Mouse (Mus musculus): Measurements from ENCODE around the gene Cdh10. TPM values are rescaled to one million over a fixed set of nuclear protein-coding genes. Genes with fewer than 3 reads are reported as not detected.

The Cdh10 gene
- polyA plus RNA-seq, 1 experiment from 2014 or later, result 0.27 TPM

GRCm38 (mm10) chr15:18984891-18985290, 166.1 kb downstream of the Cdh10 start:
- H3K9me3 ChIP-seq (ENCODE audit: control insufficient read depth, low read length), result no peaks in the 10 kb centered on the region
- ATAC-seq (ENCODE audit: low FRiP score, low TSS enrichment) (no peak), DNase-seq (ENCODE audit: low spot score) (no peak)
- no peaks in the 10 kb centered on the region for H3K36me3 ChIP-seq (ENCODE audit: control insufficient read depth, insufficient read depth, low read length)
- H3K9ac ChIP-seq (ENCODE audit: low read length), result no peak overlapping the region
- no peak overlapping the region for H3K4me2 ChIP-seq (replicated peaks; ENCODE audit: low read depth)
- H3K4me1 ChIP-seq (replicated peaks; ENCODE audit: control insufficient read depth, insufficient read depth), result no peaks in the 10 kb centered on the region
- TF ChIP-seq EP300 (optimal IDR thresholded peaks at IDR 0.05) (no peak), CTCF (IDR thresholded peaks at IDR 0.05; ENCODE audit: low read depth) (no peak)
- WGBS, result 79% methylated on average over 3 of the region's 3 CpGs
- no peak overlapping the region for H3K4me3 ChIP-seq (ENCODE audit: low read depth, low read length)
- no peaks in the 10 kb centered on the region for H3K27me3 ChIP-seq (ENCODE audit: control insufficient read depth, insufficient read depth, low read length)
- H3K27ac ChIP-seq (replicated peaks), result no peak overlapping the region

- WGBS, result 82% methylated on average over 1 of the region's 1 CpGs
Observed at GRCm38 (mm10) chr15:18987671-18988070, 168.9 kb downstream of the Cdh10 start.

GRCm38 (mm10) chr15:18993512-18993911, 174.8 kb downstream of the Cdh10 start:
- Histone ChIP-seq H3K9me3 (ENCODE audit: control insufficient read depth, low read length) (no peaks in the 10 kb centered on the region), H3K9ac (ENCODE audit: low read length) (no peak overlapping the region), H3K27ac (replicated peaks) (no peak overlapping the region), H3K36me3 (ENCODE audit: control insufficient read depth, insufficient read depth, low read length) (no peaks in the 10 kb centered on the region), H3K4me1 (replicated peaks; ENCODE audit: control insufficient read depth, insufficient read depth) (no peaks in the 10 kb centered on the region), H3K4me3 (ENCODE audit: low read depth, low read length) (no peak overlapping the region), H3K4me2 (replicated peaks; ENCODE audit: low read depth) (no peak overlapping the region), H3K27me3 (ENCODE audit: control insufficient read depth, insufficient read depth, low read length) (no peaks in the 10 kb centered on the region)
- ATAC-seq (ENCODE audit: low FRiP score, low TSS enrichment) (no peak), DNase-seq (ENCODE audit: low spot score) (no peak)
- TF ChIP-seq CTCF (IDR thresholded peaks at IDR 0.05; ENCODE audit: low read depth) (no peak), EP300 (optimal IDR thresholded peaks at IDR 0.05) (no peak)

More at GRCm38 (mm10) chr15:18987671-18988070, 168.9 kb downstream of the Cdh10 start:
- TF ChIP-seq EP300 (optimal IDR thresholded peaks at IDR 0.05), result no peak
- TF ChIP-seq CTCF (IDR thresholded peaks at IDR 0.05; ENCODE audit: low read depth), result no peak
- Histone ChIP-seq H3K4me2 (replicated peaks; ENCODE audit: low read depth) (no peak overlapping the region), H3K4me1 (replicated peaks; ENCODE audit: control insufficient read depth, insufficient read depth) (no peaks in the 10 kb centered on the region), H3K27me3 (ENCODE audit: control insufficient read depth, insufficient read depth, low read length) (no peaks in the 10 kb centered on the region), H3K9me3 (ENCODE audit: control insufficient read depth, low read length) (no peaks in the 10 kb centered on the region), H3K9ac (ENCODE audit: low read length) (no peak overlapping the region), H3K36me3 (ENCODE audit: control insufficient read depth, insufficient read depth, low read length) (no peaks in the 10 kb centered on the region), H3K27ac (replicated peaks) (no peak overlapping the region), H3K4me3 (ENCODE audit: low read depth, low read length) (no peak overlapping the region)
- ATAC-seq (ENCODE audit: low FRiP score, low TSS enrichment), result no peak
- DNase-seq (ENCODE audit: low spot score), result no peak

GRCm38 (mm10) chr15:18994294-18994693, 175.5 kb downstream of the Cdh10 start:
- no peak for TF ChIP-seq CTCF (IDR thresholded peaks at IDR 0.05; ENCODE audit: low read depth)
- no peak for TF ChIP-seq EP300 (optimal IDR thresholded peaks at IDR 0.05)
- no peak overlapping the region for H3K4me2 ChIP-seq (replicated peaks; ENCODE audit: low read depth)
- no peak overlapping the region for H3K27ac ChIP-seq (replicated peaks)
- H3K9ac ChIP-seq (ENCODE audit: low read length), result no peak overlapping the region
- H3K4me3 ChIP-seq (ENCODE audit: low read depth, low read length), result no peak overlapping the region
- H3K9me3 ChIP-seq (ENCODE audit: control insufficient read depth, low read length), result no peaks in the 10 kb centered on the region
- no peak for ATAC-seq (ENCODE audit: low FRiP score, low TSS enrichment)
- no peaks in the 10 kb centered on the region for H3K36me3 ChIP-seq (ENCODE audit: control insufficient read depth, insufficient read depth, low read length)
- no peak for DNase-seq (ENCODE audit: low spot score)
- 56% methylated on average over 4 of the region's 4 CpGs for WGBS
- H3K27me3 ChIP-seq (ENCODE audit: control insufficient read depth, insufficient read depth, low read length), result no peaks in the 10 kb centered on the region
- no peaks in the 10 kb centered on the region for H3K4me1 ChIP-seq (replicated peaks; ENCODE audit: control insufficient read depth, insufficient read depth)

- no peak overlapping the region for H3K4me3 ChIP-seq (ENCODE audit: low read depth, low read length)
- no peaks in the 10 kb centered on the region for H3K27me3 ChIP-seq (ENCODE audit: control insufficient read depth, insufficient read depth, low read length)
- H3K4me2 ChIP-seq (replicated peaks; ENCODE audit: low read depth), result no peak overlapping the region
- no peak for DNase-seq (ENCODE audit: low spot score)
- TF ChIP-seq EP300 (optimal IDR thresholded peaks at IDR 0.05), result no peak
- TF ChIP-seq CTCF (IDR thresholded peaks at IDR 0.05; ENCODE audit: low read depth), result no peak
- no peaks in the 10 kb centered on the region for H3K36me3 ChIP-seq (ENCODE audit: control insufficient read depth, insufficient read depth, low read length)
- H3K9me3 ChIP-seq (ENCODE audit: control insufficient read depth, low read length), result no peaks in the 10 kb centered on the region
- 87% methylated on average over 10 of the region's 10 CpGs for WGBS
- no peaks in the 10 kb centered on the region for H3K4me1 ChIP-seq (replicated peaks; ENCODE audit: control insufficient read depth, insufficient read depth)
- ATAC-seq (ENCODE audit: low FRiP score, low TSS enrichment), result no peak
- no peak overlapping the region for H3K9ac ChIP-seq (ENCODE audit: low read length)
- H3K27ac ChIP-seq (replicated peaks), result no peak overlapping the region
Observed at GRCm38 (mm10) chr15:19010829-19011228, 192.1 kb downstream of the Cdh10 start.

GRCm38 (mm10) chr15:19032983-19033382, 214.2 kb downstream of the Cdh10 start:
- Histone ChIP-seq H3K4me2 (replicated peaks; ENCODE audit: low read depth) (no peak overlapping the region), H3K27ac (replicated peaks) (no peak overlapping the region), H3K4me3 (ENCODE audit: low read depth, low read length) (no peak overlapping the region), H3K36me3 (ENCODE audit: control insufficient read depth, insufficient read depth, low read length) (no peaks in the 10 kb centered on the region), H3K9me3 (ENCODE audit: control insufficient read depth, low read length) (no peaks in the 10 kb centered on the region), H3K4me1 (replicated peaks; ENCODE audit: control insufficient read depth, insufficient read depth) (no peaks in the 10 kb centered on the region), H3K27me3 (ENCODE audit: control insufficient read depth, insufficient read depth, low read length) (no peaks in the 10 kb centered on the region), H3K9ac (ENCODE audit: low read length) (no peak overlapping the region)
- no peak for DNase-seq (ENCODE audit: low spot score)
- no peak for ATAC-seq (ENCODE audit: low FRiP score, low TSS enrichment)
- WGBS, result 72% methylated on average over 3 of the region's 3 CpGs
- no peak for TF ChIP-seq EP300 (optimal IDR thresholded peaks at IDR 0.05)
- no peak for TF ChIP-seq CTCF (IDR thresholded peaks at IDR 0.05; ENCODE audit: low read depth)
